Mouse (Mus musculus) retina, embryonic 14.5 days (tissue): Measurements from ENCODE around the gene Eno1.
"Not testable (repeated sequence)": the region's sequence is repeated elsewhere in the genome, so short reads cannot be mapped to it uniquely, and the experiment has no call there.

ENCODE experiments used
- DNase-seq: peaks from one replicate; pipeline ENCODE4 v3.0.0-alpha.2; 2015; ENCODE audit warnings: low spot score

Gene Eno1

GRCm38 (mm10) chr4:150281018-150281761 is 44.7 kb downstream of the Eno1 start, which contains the start of gene Rere:
Gene Rere, plus strand, starts transcription at chr4:150281646.
- peak; percentile 98 for DNase-seq

- DNase-seq, result peak; percentile 53
Observed at GRCm38 (mm10) chr4:150281891-150282630, 45.5 kb downstream of the Eno1 start.

GRCm38 (mm10) chr4:150282631-150283334 is 46.3 kb downstream of the Eno1 start:
- DNase-seq, result no peak

- DNase-seq, result peak; percentile 54
Observed at GRCm38 (mm10) chr4:150283335-150283638, 46.8 kb downstream of the Eno1 start.

- DNase-seq, result peak; percentile 85
Observed at GRCm38 (mm10) chr4:150283993-150284392, 47.5 kb downstream of the Eno1 start.

GRCm38 (mm10) chr4:150286980-150287379 is 50.5 kb downstream of the Eno1 start:
- no peak for DNase-seq

- DNase-seq, result not testable (repeated sequence)
Observed at GRCm38 (mm10) chr4:150287463-150287862, 50.9 kb downstream of the Eno1 start.

- no peak for DNase-seq
Observed at GRCm38 (mm10) chr4:150291900-150292299, 55.4 kb downstream of the Eno1 start.

- DNase-seq, result no peak
Observed at GRCm38 (mm10) chr4:150294870-150295269, 58.3 kb downstream of the Eno1 start.

- no peak for DNase-seq
Observed at GRCm38 (mm10) chr4:150295966-150296365, 59.4 kb downstream of the Eno1 start.
